ENCODE assay signal across 8 mouse cellular contexts in genomic region chr9:31253311-31253734, GRCm38 (mm10). TPM values are rescaled to one million over a fixed set of nuclear protein-coding genes. Genes with fewer than 3 reads are reported as not detected.
DNase-seq lines count a peak whose midpoint lies in the region; ATAC-seq and TF ChIP-seq lines count a peak whose summit lies in the region.

No protein-coding gene starts in this region.

- H3K9ac ChIP-seq in heart, postnatal 0 days (replicated peaks; ENCODE audit: low read depth, low read length): no peak overlapping the region

- peak; percentile 93 for TF ChIP-seq EP300 in heart, postnatal 0 days (IDR thresholded peaks at IDR 0.05; ENCODE audit: low read depth)

- DNase-seq in embryo, embryonic 10 days (ENCODE audit: low spot score): peak; percentile 62
- peak; percentile 80 for DNase-seq in heart, postnatal 0 days (ENCODE audit: low spot score)
- DNase-seq in liver: peak; percentile 57
- DNase-seq in spleen, adult 2 months (ENCODE audit: low read depth in 1 of 2, low spot score in 2 of 2): no peak
- DNase-seq in cerebellum, postnatal 4 days (ENCODE audit: low spot score in 2 of 2): no peak
- DNase-seq in left cerebral cortex, adult 11 months (ENCODE audit: low spot score): no peak

- TF ChIP-seq POLR2A in spleen, adult 2 months (IDR thresholded peaks at IDR 0.05; ENCODE audit: low read depth, low read length): no peak

- H3K36me3 ChIP-seq in erythroblast, embryonic 14.5 days (ENCODE audit: control insufficient read depth): peaks cover 2% of the 10 kb centered on the region; the same call in 1 of the 2 replicates
- H3K36me3 ChIP-seq in heart, postnatal 0 days (replicated peaks; ENCODE audit: control insufficient read depth, insufficient read depth, low read length): no peaks in the 10 kb centered on the region
- no peaks in the 10 kb centered on the region for H3K36me3 ChIP-seq in spleen, adult 2 months (ENCODE audit: control insufficient read depth, insufficient read depth, low read length)

- peak overlapping the region; percentile 48 for H3K4me2 ChIP-seq in heart, postnatal 0 days (ENCODE audit: low read depth, low read length)

- TF ChIP-seq CTCF in heart, postnatal 0 days (IDR thresholded peaks at IDR 0.05; ENCODE audit: low read depth): no peak
- TF ChIP-seq CTCF in spleen, adult 2 months (IDR thresholded peaks at IDR 0.05; ENCODE audit: extremely low read depth, insufficient read depth, insufficient read length, insufficient replicate concordance): no peak

- peaks cover 1% of the 10 kb centered on the region for H3K9me3 ChIP-seq in erythroblast, embryonic 14.5 days (ENCODE audit: control insufficient read depth, low read length)
- H3K9me3 ChIP-seq in heart, postnatal 0 days (replicated peaks; ENCODE audit: control insufficient read depth, low read length): no peaks in the 10 kb centered on the region

- WGBS in heart, postnatal 0 days: 29% methylated on average over 10 of the region's 10 CpGs
- WGBS in spleen, adult 2 months: 6% methylated on average over 10 of the region's 10 CpGs

- H3K4me1 ChIP-seq in erythroblast, embryonic 14.5 days (ENCODE audit: control insufficient read depth): peaks cover 90% of the 10 kb centered on the region
- H3K4me1 ChIP-seq in heart, postnatal 0 days (ENCODE audit: control insufficient read depth, insufficient read depth): 0 out of 2 replicates have a peak, but pooled peaks cover 5% of the 10 kb centered on the region
- no peaks in the 10 kb centered on the region; the same call in 1 of the 2 replicates for H3K4me1 ChIP-seq in spleen, adult 2 months (ENCODE audit: control insufficient read depth, insufficient read depth, insufficient read length)

- no peaks in the 10 kb centered on the region for H3K27me3 ChIP-seq in erythroblast, embryonic 14.5 days (ENCODE audit: control insufficient read depth)
- H3K27me3 ChIP-seq in heart, postnatal 0 days (ENCODE audit: control insufficient read depth, insufficient read depth, low read length): no peaks in the 10 kb centered on the region
- no peaks in the 10 kb centered on the region for H3K27me3 ChIP-seq in spleen, adult 2 months (ENCODE audit: control insufficient read depth, insufficient read depth, low read length)

- H3K27ac ChIP-seq in heart, postnatal 0 days (ENCODE audit: low read depth): peak overlapping the region; percentile 83
- peak overlapping the region; percentile 52; the same call in 1 of the 2 replicates for H3K27ac ChIP-seq in spleen, adult 2 months (ENCODE audit: insufficient read depth, low read length)

- H3K4me3 ChIP-seq in erythroblast, embryonic 14.5 days (replicated peaks): peak overlapping the region; percentile 62
- H3K4me3 ChIP-seq in heart, postnatal 0 days (ENCODE audit: low read depth, low read length): no peak overlapping the region
- H3K4me3 ChIP-seq in spleen, adult 2 months (ENCODE audit: extremely low read depth, insufficient read depth, insufficient read length): peak overlapping the region; percentile 20; the same call in 1 of the 2 replicates

- no peak for ATAC-seq in erythroblast, adult 5-6 weeks (replicated peaks; ENCODE audit: low FRiP score, poor library complexity, severe bottlenecking)
- ATAC-seq in heart, postnatal 0 days (ENCODE audit: insufficient read depth, low read depth): peak; percentile 85

RNA-seq across cellular contexts. Expression of gene Prdm10, which starts 27.0 kb away (rescaled TPM):
- polyA plus RNA-seq in erythroblast, embryonic 14.5 days (2012): 0.16 and 0.29 TPM in 2 replicates
- total RNA-seq in erythroblast, adult 5-6 weeks (2015; ENCODE audit: low replicate concordance): 4.2 and 9.2 TPM in 2 replicates
- total RNA-seq in erythroblast, adult 5-6 weeks (2017; ENCODE audit: low replicate concordance): 7.1 and 17.3 TPM in 2 replicates
- 2.6 and 5.8 TPM in 2 replicates for total RNA-seq in heart, postnatal 0 days (2014; rRNA removed; ENCODE audit: low replicate concordance)
- 1.2 and 1.3 TPM in 2 replicates for polyA plus RNA-seq in heart, postnatal 0 days (2015; fragmentation: Nextera tagmentation; extraction: Ambion mirVana)
- polyA plus RNA-seq in spleen, adult 2 months (2012; rRNA removed): 5.9 and 8.2 TPM in 2 replicates

RNA-seq across cellular contexts. Expression of gene Aplp2, which starts 41.7 kb away (rescaled TPM):
- polyA plus RNA-seq in erythroblast, embryonic 14.5 days (2012): 2.6 and 3.5 TPM in 2 replicates
- 117 and 165 TPM in 2 replicates for total RNA-seq in erythroblast, adult 5-6 weeks (2015; ENCODE audit: low replicate concordance)
- total RNA-seq in erythroblast, adult 5-6 weeks (2017; ENCODE audit: low replicate concordance): 209 and 318 TPM in 2 replicates
- 305 and 331 TPM in 2 replicates for total RNA-seq in heart, postnatal 0 days (2014; rRNA removed; ENCODE audit: low replicate concordance)
- 301 and 312 TPM in 2 replicates for polyA plus RNA-seq in heart, postnatal 0 days (2015; fragmentation: Nextera tagmentation; extraction: Ambion mirVana)
- polyA plus RNA-seq in spleen, adult 2 months (2012; rRNA removed): 78.0 and 80.4 TPM in 2 replicates

Comparison
In these comparisons a context has a peak if more than half of its experiments do, and no peak if none do; other contexts are left out.
1. DNase-seq: peak in embryo, embryonic 10 days (single experiment), heart, postnatal 0 days (single experiment) and liver (single experiment); none in spleen, adult 2 months (0 of 2), cerebellum, postnatal 4 days (0 of 2) and left cerebral cortex, adult 11 months (single experiment).
2. RNA of gene Aplp2, which starts 41.7 kb away (polyA plus RNA-seq): 301 to 312 TPM in heart, postnatal 0 days and 78.0 to 80.4 TPM in spleen, adult 2 months; 2.6 to 3.5 TPM in erythroblast, embryonic 14.5 days; every median in the first group is over 10 times any median in the second.